Mouse (Mus musculus) heart, adult 2 months (tissue): ENCODE measurements around the gene Gpr4. TPM values are rescaled to one million over a fixed set of nuclear protein-coding genes. Genes with fewer than 3 reads are reported as not detected.

ENCODE experiments used
- DNase-seq, 2 experiments: peaks; one replicate each; pipeline ENCODE4 v3.0.0; 2021
- H3K27ac ChIP-seq: fragments of 200-600 bp; 2 replicates; pipeline ENCODE4 v1.8.1; 2022
- H3K27me3 ChIP-seq: fragments of 200-500 bp; 2 replicates; pipeline ENCODE4 v1.6.1; 2012; ENCODE audit warnings: mild to moderate bottlenecking, low read length, inconsistent platforms, mixed read lengths; ENCODE audit not compliant: control insufficient read depth, insufficient read depth
- H3K36me3 ChIP-seq: fragments of 200-500 bp; 2 replicates; pipeline ENCODE4 v1.6.1; 2012; ENCODE audit warnings: low read length, inconsistent platforms; ENCODE audit not compliant: control insufficient read depth, insufficient read depth
- H3K4me1 ChIP-seq: fragments of 200-500 bp; 2 replicates; pipeline ENCODE4 v1.6.1; 2011; ENCODE audit warnings: low read length; ENCODE audit not compliant: control insufficient read depth, insufficient read depth
- H3K4me3 ChIP-seq: fragments of 200-600 bp; 2 replicates; pipeline ENCODE4 v1.8.1; 2022
- H3K79me2 ChIP-seq: fragments of 200-500 bp; replicated peaks from 2 replicates; pipeline ENCODE4 v1.6.1; 2012; ENCODE audit warnings: mild to moderate bottlenecking, inconsistent platforms, low read length, moderate library complexity, mixed read lengths; ENCODE audit not compliant: control insufficient read depth, insufficient read depth
- H3K9ac ChIP-seq: fragments of 200-500 bp; 2 replicates; pipeline ENCODE4 v1.6.1; 2012; ENCODE audit warnings: low read depth, mild to moderate bottlenecking, control low read depth, inconsistent platforms, low read length, mixed read lengths
- CTCF ChIP-seq: fragments of 200-600 bp; IDR thresholded peaks from 2 replicates; pipeline ENCODE4 v1.8.1; 2022; ENCODE audit warnings: antibody characterized with exemption, mild to moderate bottlenecking, moderate library complexity
- EP300 ChIP-seq: fragments of 200-500 bp; IDR thresholded peaks from 2 replicates; pipeline ENCODE4 v1.6.1; 2011; ENCODE audit warnings: low read depth, low read length, control low read depth; ENCODE audit not compliant: insufficient read depth
- POLR2A ChIP-seq: fragments of 200-500 bp; IDR thresholded peaks from 2 replicates; pipeline ENCODE4 v1.6.1; 2011; ENCODE audit warnings: mild to moderate bottlenecking, low read depth, low read length, control low read depth; ENCODE audit not compliant: insufficient read depth
- WGBS: fragments of 180-500 bp; shearing (Covaris S2); methylation state at CpG from one replicate; pipeline ENCODE4 v1.1.7; 2018; 5-methylcytosine and 5-hydroxymethylcytosine counted together
- intact Hi-C: fragments of 180-260 bp; cut with DNase I; formaldehyde crosslinking; loops from one replicate; pipeline ENCODE4 v1.15.1; 2025
- polyA plus RNA-seq: library from polyadenylated mRNA; depleted of rRNA; stranded (reverse); fragments of >200 nt; gene quantifications from 2 replicates; pipeline ENCODE4 v1.2.3, GENCODE M21; 2012
- total RNA-seq, 2 experiments: library from RNA; stranded (reverse); gene quantifications; 2 replicates each; pipeline ENCODE4 v1.2.3; 2021

Gene Gpr4
- total and polyA plus RNA-seq, 3 experiments = 6.8 to 17.1 (median 7.2) TPM

- no peaks in the 10 kb centered on the region; the same call in 1 of the 2 replicates for H3K27me3 ChIP-seq
- DNase-seq = no peak
- intact Hi-C loops = loop anchor here (5.0 kb wide), 1 partner anchor 62 kb away; the partner anchor contains the start of gene Vasp
- no peaks in the 10 kb centered on the region for H3K79me2 ChIP-seq
- no peak overlapping the region for H3K27ac ChIP-seq
- H3K4me1 ChIP-seq = peaks cover 3% of the 10 kb centered on the region
- WGBS = 91% methylated on average over 5 of the region's 5 CpGs
- TF ChIP-seq CTCF (peak; percentile 50), POLR2A (no peak)
- H3K4me3 ChIP-seq = no peak overlapping the region
- H3K9ac ChIP-seq = no peak overlapping the region
- no peaks in the 10 kb centered on the region for H3K36me3 ChIP-seq
Measured at GRCm38 (mm10) chr7:19210010-19210409, 2.3 kb upstream of the Gpr4 start.

- no peak for TF ChIP-seq CTCF
- no peak for TF ChIP-seq POLR2A
- TF ChIP-seq EP300 = no peak
- peak in 1 of 2 experiments; percentile 30 for DNase-seq
- H3K4me1 ChIP-seq = peaks cover 3% of the 10 kb centered on the region
- no peaks in the 10 kb centered on the region for H3K79me2 ChIP-seq
- intact Hi-C loops = loop anchor here (5.0 kb wide), 1 partner anchor 61 kb away; the partner anchor contains the start of gene Vasp
- no peaks in the 10 kb centered on the region; the same call in 1 of the 2 replicates for H3K27me3 ChIP-seq
- H3K4me3 ChIP-seq = no peak overlapping the region
- H3K27ac ChIP-seq = peak overlapping the region; percentile 64
- H3K36me3 ChIP-seq = no peaks in the 10 kb centered on the region
- no peak overlapping the region for H3K9ac ChIP-seq
- 39% methylated on average over 5 of the region's 5 CpGs for WGBS
Measured at GRCm38 (mm10) chr7:19211041-19211675, 1.2 kb upstream of the Gpr4 start.

- Histone ChIP-seq H3K4me3 (peak overlapping the region; percentile 55), H3K79me2 (no peaks in the 10 kb centered on the region), H3K27me3 (no peaks in the 10 kb centered on the region; the same call in 1 of the 2 replicates), H3K9ac (peak overlapping the region; percentile 85; the same call in 1 of the 2 replicates), H3K4me1 (peaks cover 9% of the 10 kb centered on the region), H3K27ac (peak overlapping the region; percentile 86), H3K36me3 (peaks cover 6% of the 10 kb centered on the region)
- DNase-seq = peak in 1 of 2 experiments; percentile 29
- 41% methylated on average over 2 of the region's 2 CpGs for WGBS
- intact Hi-C loops = loop anchor here (5.0 kb wide), 1 partner anchor 59 kb away; the partner anchor contains the start of gene Vasp
- TF ChIP-seq EP300 (peak; percentile 54; the same call in 1 of the 2 replicates), CTCF (no peak), POLR2A (peak; percentile 34; the same call in 1 of the 2 replicates)
Measured at GRCm38 (mm10) chr7:19213385-19213784, 1.0 kb downstream of the Gpr4 start.

GRCm38 (mm10) chr7:19214369-19214768, 2.0 kb downstream of the Gpr4 start:
- Histone ChIP-seq H3K27ac (peak overlapping the region; percentile 74), H3K9ac (peak overlapping the region; percentile 27; the same call in 1 of the 2 replicates), H3K27me3 (no peaks in the 10 kb centered on the region; the same call in 1 of the 2 replicates), H3K79me2 (no peaks in the 10 kb centered on the region), H3K4me3 (peak overlapping the region; percentile 43), H3K36me3 (peaks cover 6% of the 10 kb centered on the region), H3K4me1 (peaks cover 9% of the 10 kb centered on the region)
- intact Hi-C loops = loop anchor here (1.0 to 5.0 kb wide), 2 partner anchors 10 to 58 kb away; partner anchors contain the start of gene Vasp
- TF ChIP-seq EP300 = no peak
- no peak for TF ChIP-seq POLR2A
- TF ChIP-seq CTCF = no peak
- 33% methylated on average over 7 of the region's 7 CpGs for WGBS
- DNase-seq = no peak

- intact Hi-C loops = loop anchor here (1.0 to 5.0 kb wide), 2 partner anchors 9 to 57 kb away; partner anchors contain the start of gene Vasp
- 38% methylated on average over 9 of the region's 9 CpGs for WGBS
- Histone ChIP-seq H3K4me1 (peaks cover 9% of the 10 kb centered on the region), H3K27me3 (no peaks in the 10 kb centered on the region; the same call in 1 of the 2 replicates), H3K79me2 (no peaks in the 10 kb centered on the region), H3K4me3 (peak overlapping the region; percentile 43; the same call in 1 of the 2 replicates), H3K36me3 (peaks cover 6% of the 10 kb centered on the region), H3K9ac (peak overlapping the region; percentile 36), H3K27ac (peak overlapping the region; percentile 74; the same call in 1 of the 2 replicates)
- DNase-seq = no peak
- TF ChIP-seq EP300 (no peak), POLR2A (no peak), CTCF (no peak)
Measured at GRCm38 (mm10) chr7:19214940-19215339, 2.6 kb downstream of the Gpr4 start.

GRCm38 (mm10) chr7:19217492-19217891, 5.2 kb downstream of the Gpr4 start:
- TF ChIP-seq EP300 = no peak
- TF ChIP-seq POLR2A = no peak
- TF ChIP-seq CTCF = no peak
- H3K27ac ChIP-seq = no peak overlapping the region
- H3K36me3 ChIP-seq = peaks cover 6% of the 10 kb centered on the region
- H3K4me1 ChIP-seq = peaks cover 6% of the 10 kb centered on the region
- WGBS = 56% methylated on average over 5 of the region's 5 CpGs
- H3K79me2 ChIP-seq = no peaks in the 10 kb centered on the region; the same call in none of the 2 replicates
- DNase-seq = no peak
- no peaks in the 10 kb centered on the region; the same call in 1 of the 2 replicates for H3K27me3 ChIP-seq
- no peak overlapping the region for H3K4me3 ChIP-seq
- no peak overlapping the region for H3K9ac ChIP-seq
- intact Hi-C loops = no loop called here
